Mouse (Mus musculus): ENCODE data around the gene Smad3. TPM values are rescaled to one million over a fixed set of nuclear protein-coding genes. Genes with fewer than 3 reads are reported as not detected.
A peak's percentile ranks its signal among the peaks of the same experiment; 100 is the strongest.

Smad3 gene
- total RNA-seq, 2 experiments from 2014 or later, result 17.0 to 22.6 TPM

DNA sequence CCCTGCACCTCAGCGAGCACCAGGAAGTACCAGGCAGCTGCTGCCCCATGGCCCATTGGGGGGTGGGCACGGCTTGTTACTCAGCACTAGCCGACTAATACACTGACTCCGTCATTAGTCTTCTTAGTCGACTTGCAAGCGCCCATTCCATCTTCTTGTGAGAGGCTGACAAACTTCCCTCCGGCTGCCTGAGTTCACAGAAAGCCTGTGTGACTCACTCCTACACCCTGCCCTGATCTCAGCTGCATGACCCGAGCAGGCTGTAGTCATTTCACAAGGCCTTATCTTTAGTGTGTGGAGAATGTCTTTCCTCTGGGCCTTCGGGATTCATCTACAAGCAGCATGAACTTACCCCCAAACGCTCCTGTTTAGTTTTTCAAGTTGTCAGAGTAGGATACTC lies 83.2 kb downstream of the Smad3 start:
- intact Hi-C loops (cut with DNase I), result no loop called here
- DNase-seq, result peak; percentile 24 to 31

DNA sequence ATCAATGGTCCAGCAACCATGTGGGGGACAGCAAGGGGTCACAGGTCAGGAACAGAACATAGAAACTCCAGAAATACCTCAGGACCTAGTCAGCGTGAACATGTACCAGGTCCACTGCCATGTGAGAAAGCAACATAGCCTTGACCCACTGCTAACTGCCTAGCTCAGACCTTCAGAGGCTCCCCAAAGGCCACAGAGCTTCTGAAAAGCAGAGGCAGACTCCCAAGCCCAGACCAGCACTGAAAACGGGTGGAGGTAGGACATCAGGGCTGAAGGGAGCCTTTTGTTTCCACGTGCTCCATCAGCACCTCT lies 84.3 kb downstream of the Smad3 start:
- DNase-seq, result peak in 1 of 2 experiments; percentile 16
- intact Hi-C loops (cut with DNase I), result loop anchor here (2.0 kb wide), 1 partner anchor 41 kb away; no protein-coding TSS in a partner anchor

DNA sequence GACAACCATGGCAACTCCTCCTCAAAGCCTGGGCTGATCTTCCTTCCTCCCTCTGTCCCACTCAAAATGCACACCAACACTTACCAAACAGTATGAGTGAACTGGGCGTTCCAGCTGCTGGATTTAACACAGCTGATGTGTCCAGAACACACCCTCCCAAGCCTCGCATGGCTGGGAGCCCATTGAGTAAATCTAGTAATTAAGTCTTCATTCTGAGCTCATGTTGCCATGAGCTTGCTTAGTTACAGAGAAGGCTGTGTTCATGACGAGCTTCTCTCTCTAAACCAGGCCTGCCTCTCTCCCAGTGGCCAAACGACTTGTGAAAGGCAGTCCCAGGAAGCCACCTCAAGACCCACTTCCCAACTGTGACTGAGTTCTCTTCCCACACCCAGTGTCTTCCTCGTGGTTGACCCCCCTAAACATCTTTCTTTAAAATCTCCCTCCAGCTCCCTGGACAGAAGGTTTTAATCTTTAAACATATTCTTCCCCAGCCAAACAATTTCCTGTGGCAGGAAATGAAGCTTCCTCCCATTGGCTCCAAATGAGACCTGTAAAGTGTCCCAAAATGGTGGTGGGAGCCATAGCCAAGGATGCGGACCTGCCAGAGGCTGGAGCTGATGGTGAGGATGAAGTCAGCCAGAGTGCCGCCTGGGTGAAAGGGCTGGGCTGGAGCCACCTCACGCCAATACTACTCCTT lies 84.8 kb downstream of the Smad3 start:
- DNase-seq, result peak; percentile 69 to 72
- intact Hi-C loops (cut with DNase I), result loop anchor here (2.0 kb wide), 1 partner anchor 42 kb away; no protein-coding TSS in a partner anchor

DNA sequence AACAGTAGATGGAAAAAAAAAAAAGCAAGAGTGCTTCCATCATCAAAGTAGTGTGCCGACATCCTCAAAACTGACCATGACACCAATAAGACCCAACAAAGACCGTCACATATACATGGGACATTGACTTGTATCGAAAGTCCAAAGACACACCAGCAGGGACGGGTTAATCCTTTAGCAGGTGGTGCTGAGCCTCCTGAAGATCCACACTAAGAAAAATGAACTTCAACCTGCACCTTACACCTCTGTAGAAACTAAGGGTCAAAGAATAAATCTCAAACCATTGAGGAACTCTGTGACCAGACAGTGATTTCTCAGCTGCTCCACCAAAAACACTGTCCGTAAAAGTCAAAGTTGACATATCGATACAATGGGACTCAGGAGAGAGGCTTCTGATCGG lies 88.0 kb downstream of the Smad3 start:
- intact Hi-C loops (cut with DNase I), result loop anchor here (5.0 kb wide), 2 partner anchors 37 to 87 kb away; partner anchors contain the start of gene Smad3

DNA sequence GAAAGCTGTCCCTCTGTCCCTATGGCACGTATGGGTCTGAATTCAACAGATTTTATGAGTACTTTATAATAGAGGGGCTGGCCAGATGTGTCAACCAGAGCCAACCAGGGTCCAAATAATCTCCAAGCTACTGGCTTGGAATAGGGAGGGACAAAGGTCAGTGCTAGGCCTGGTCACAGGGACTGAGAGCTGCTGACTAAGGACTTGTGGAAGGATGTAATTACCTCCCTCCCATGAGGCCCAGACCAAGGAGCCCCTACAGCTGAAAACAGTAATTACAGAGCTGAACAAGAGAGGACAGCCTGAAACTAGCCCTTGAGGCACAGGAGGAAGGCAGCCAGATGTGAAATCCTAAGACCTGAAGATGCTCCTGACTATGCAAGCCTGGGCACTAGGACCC lies 89.2 kb downstream of the Smad3 start:
- intact Hi-C loops (cut with DNase I), result loop anchor here (5.0 kb wide), 2 partner anchors 39 to 89 kb away; partner anchors contain the start of gene Smad3
- DNase-seq, result no peak

More for the DNA sequence above, 88.0 kb downstream of the Smad3 start:
- no peak for DNase-seq

DNA sequence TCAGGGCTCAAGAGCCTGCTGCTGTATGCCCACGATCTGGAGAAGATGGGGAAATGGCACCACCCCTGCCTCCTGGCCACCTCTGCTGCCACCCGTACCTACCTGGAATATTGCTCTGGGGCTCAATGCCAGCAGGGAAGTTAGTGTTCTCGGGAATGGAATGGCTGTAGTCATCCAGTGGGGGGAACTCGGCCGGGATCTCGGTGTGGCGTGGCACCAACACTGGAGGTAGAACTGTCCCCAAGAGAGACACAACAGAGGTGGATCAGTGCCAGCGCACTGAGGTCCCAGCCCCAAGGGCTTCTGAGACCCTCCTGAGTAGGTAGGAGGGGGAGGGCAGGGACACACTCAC lies 90.4 kb downstream of the Smad3 start:
- intact Hi-C loops (cut with DNase I), result loop anchor here (5.0 kb wide), 2 partner anchors 40 to 90 kb away; partner anchors contain the start of gene Smad3
- DNase-seq, result no peak

DNA sequence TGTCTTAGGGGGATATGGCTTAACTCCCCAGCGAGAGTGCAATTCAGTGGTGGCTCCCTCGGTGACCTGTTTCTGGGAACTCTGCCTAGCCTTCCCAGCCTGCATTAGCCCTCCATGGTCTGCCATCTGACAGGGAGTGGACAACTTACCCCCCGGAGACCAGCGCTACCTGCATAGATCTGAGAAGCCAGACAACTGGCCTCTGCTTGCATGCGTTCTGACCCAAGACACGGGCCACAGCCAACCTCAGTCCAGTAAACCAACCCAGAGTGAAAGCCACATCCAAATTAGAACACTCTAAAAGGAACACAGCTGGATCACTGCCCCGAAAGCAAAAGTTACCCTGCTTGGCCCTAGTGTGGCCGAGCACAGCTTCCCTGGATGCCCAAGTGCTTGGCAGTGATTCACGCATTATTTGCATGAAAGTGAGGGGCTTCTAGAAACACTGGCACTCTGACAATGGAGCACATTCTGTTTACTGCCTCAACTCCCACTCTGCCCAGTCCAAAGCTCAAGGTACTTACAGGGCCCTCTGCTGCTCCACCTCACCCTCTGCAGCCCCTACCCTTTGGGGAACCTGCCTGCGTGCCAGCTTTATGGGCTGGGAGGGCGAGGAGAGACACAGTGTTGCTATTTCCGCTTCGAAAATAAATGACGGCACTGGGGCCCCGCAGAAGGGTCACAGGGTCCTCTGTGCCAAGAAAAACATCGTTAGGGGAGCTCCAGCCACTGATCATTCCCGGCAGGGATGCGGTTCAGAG lies 91.0 kb downstream of the Smad3 start:
- intact Hi-C loops (cut with DNase I), result loop anchor here (5.0 kb wide), 2 partner anchors 41 to 91 kb away; partner anchors contain the start of gene Smad3
- DNase-seq, result peak; percentile 73 to 78

DNA sequence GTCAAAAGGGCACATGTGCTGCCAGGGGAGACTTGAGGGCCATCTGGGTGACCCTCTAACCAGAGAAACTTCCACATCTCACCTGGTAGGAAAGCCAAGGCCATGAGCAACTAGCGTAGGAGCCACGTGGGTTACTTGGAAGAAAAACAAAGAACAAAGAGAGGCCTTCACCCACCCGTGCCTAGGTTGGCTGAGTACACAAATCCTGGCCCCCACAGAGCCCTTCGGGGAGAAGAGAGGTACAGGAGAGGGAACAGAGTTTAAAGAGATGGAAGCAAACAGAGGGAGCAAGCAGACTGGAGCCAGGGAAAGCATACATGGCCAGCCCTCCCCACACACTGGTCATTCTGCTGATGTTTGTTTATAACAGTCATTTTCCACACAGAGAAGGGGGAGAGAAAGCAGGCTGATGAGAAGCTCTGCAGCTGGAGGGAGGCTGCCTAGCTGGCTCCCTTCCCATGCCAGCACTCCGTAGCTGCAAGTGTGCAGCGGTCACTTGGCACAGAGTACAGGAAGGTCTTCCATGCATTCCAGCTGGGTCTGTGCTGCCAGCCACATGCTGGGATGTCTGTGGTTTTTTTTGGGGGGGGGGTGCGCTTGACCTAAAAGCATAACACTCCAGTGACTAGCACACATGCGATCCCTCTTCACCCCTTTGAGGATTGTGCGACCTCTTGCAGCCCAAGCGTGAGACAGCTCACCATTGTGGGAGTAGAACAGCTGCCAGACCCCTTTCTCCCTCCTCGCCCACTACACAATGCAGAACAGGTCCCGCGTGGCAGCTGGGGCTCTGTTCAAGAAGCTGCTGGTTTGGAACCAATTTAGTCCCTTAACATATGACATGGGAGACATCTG lies 92.8 kb downstream of the Smad3 start:
- no peak for DNase-seq
- intact Hi-C loops (cut with DNase I), result loop anchor here (5.0 kb wide), 2 partner anchors 42 to 92 kb away; partner anchors contain the start of gene Smad3

DNA sequence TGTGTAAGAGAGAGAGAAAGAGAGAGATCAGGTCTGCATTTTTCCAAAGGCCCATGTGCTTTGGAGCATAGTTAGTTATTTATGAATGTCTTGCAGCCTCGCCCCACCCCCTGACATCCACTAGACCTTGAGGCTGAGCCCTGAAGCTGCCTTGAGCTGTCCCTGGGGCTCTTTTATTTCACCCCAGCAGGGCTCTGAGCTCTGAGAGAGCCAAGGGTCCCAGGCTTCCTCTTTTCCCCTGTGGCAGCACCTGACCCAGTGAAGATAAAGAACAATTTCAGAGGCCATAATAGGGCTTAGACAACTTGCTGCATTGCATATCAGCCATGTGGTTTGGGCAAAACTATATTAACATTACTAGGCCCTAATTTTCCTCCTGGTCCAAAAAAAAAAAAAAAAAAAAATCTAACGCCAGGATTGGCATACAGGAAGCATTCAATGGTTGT lies 93.5 kb downstream of the Smad3 start:
- intact Hi-C loops (cut with DNase I), result no loop called here
- DNase-seq, result no peak

DNA sequence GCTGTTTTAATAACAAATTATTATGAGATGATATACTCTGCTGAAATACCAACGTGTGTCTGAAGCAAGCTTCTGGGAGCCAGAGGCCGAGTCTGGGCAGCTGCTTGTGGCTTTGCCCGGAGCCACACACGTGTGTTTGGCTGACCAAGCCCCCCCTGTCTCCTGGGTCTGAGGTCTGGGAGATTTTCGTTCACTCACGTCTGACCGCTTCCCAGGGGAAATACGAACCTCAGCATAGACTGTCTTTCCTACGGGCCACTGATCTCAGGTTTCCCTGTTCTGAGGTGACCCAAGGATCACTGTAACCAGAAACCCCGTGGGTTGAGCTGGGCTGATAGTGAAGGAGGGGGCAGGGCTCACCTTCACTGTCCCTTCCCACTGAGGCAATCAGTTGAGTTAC lies 94.6 kb downstream of the Smad3 start:
- intact Hi-C loops (cut with DNase I), result no loop called here
- no peak for DNase-seq

DNA sequence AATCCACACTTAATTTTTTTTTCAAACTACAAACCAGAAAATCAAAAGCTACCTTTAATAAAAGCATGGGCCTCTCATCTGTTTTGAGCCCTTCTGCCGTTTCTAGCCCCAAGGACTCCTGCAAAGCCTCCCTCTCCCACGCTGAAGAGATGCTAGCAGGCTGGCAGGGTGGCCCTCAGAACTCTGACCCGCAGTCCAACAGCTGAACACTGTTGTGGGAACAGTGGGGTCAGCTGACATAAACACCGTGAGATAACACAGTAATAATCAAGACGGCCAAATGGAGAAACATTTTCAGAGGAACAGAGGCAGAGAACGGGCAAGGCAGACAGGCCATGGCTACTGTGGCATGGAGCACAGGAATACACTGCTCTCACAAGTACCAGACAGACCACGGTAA lies 95.0 kb downstream of the Smad3 start:
- intact Hi-C loops (cut with DNase I), result no loop called here
- DNase-seq, result no peak

DNA sequence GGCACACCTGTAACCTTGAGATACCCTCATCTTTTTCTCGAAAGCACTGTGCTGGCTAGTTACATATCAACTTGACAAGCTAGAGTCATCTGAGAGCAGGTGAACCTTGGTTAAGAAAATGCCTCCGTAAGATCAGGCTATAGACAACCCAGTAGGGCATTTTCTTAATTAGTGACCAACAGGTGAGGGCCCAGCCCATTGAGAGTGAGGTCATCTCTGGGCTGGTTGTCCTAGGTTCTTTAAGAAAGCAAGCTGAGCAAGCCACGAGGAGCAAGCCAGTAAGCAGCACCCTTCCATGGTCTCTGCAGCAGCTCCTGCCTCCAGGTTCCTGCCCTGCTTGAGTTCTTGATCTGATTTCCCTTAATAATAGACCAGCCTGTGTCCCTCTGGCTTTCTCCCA lies 97.1 kb downstream of the Smad3 start:
- no peak for DNase-seq
- intact Hi-C loops (cut with DNase I), result no loop called here

DNA sequence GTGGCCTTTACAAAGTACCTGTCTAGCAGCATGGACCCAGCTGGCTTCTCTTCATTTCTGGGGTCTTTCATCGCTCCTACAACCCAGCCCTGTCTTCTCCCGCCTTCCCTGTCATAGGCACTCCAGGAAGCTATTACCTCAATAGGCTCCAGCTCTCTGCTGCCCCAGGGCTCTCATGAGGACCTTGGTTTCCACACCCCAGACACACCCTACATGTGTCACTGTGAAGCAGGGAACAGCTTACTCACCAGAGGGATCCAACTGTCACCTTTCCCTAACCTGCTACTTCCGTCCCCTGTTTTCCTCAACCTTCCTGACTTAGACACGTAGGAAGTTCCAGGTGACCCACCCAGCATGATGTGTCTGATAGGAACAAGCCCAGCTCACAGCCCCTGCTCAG lies 97.7 kb downstream of the Smad3 start:
- DNase-seq, result no peak
- intact Hi-C loops (cut with DNase I), result no loop called here

DNA sequence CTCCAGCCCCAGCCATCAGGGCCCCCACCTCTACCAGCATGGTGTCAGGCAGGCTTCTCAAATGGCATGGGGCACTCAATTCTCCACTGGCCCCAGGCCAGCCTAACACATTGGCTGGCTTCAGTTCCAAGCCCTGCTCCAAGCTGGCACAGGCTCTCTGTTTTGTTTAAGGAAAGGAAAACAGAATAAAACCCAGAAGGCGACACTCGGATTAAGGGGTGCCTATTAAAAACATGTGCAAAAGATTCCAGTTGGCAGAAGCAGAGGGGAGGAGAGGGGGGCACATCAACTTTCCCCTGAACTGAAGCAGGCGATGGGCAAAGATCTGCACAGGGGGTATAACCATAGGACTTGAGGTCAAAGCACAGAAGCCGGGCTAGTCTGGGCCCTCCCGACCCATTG lies 98.8 kb downstream of the Smad3 start:
- DNase-seq, result peak; percentile 64 to 70
- intact Hi-C loops (cut with DNase I), result no loop called here

DNA sequence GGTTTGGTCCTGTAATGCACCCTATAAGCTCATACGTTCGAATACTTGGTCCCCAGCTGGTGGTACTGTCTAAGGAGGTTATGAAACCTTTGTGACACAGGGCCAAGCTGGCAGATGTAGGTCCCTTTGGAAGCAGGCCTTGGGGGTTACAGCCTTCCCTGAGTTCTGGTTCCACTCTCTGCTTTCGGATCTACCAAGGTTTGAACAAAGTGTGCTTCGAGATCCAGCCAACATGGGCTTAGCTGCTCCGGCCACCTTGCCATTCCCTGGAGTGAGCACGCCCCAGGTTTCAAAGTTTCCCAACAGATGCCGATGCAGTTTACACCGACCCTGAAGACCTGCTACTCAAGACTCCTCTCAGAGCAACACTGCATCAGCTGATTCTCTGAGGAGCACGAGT lies 99.4 kb downstream of the Smad3 start:
- no peak for DNase-seq
- intact Hi-C loops (cut with DNase I), result no loop called here

DNA sequence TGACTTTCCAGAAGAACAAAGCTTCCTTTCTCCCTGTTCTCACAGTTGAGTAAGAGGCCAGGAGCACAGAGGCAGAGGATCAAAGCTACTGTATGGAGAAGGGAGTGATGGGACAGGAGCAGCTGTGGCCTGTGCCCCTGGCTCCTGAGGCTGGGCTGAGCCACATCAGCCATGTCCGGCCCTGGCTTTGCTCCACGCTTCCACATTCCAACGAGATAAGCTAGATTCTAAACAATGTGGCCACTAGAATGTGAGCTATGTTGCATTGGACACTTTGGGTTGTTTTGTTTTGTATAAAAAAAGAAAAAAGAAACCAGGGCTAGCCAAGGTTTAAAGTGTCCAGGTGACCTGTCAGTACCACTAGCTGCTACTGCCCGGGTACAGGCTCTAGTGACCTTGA lies 100.6 kb downstream of the Smad3 start:
- no peak for DNase-seq
- intact Hi-C loops (cut with DNase I), result no loop called here

DNA sequence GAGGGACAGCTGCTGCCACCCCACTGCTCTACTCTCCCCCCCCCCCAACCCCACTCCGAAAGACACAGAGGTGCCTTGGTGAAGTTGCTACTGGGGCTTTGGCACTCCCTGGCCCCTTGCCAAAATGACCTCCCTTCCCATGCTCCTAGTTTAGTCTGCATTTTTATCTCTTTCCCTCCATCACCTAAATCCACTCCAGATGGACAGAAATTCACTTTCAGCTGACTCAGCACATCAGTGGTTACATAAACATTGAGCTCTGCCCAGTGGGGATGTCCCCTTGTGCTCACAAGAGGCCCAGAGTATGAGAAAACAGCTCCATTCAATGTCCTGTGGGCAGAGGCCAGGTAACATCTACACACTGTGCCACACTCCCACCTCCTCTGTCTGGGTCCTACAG lies 102.7 kb downstream of the Smad3 start:
- intact Hi-C loops (cut with DNase I), result no loop called here
- DNase-seq, result no peak

DNA sequence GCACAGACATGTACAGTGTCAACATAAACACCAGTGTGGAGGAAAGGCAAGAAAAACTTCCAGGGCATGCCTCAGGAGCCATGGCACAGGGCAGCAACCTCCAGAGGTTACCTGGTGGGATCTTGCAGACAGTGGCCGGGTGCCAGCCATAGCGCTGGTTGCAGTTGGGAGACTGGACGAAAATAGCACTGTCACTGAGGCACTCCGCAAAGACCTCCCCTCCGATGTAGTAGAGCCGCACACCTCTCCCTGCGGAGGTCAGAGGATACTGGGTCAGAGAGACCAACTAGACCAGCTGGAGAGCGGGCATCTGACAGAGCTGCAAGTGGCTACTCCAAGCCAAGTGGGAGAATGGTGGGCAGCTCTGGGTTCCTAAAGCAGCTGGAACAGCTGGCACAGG lies 103.2 kb downstream of the Smad3 start:
- DNase-seq, result no peak
- intact Hi-C loops (cut with DNase I), result loop anchor here (5.0 kb wide), 2 partner anchors 53 to 103 kb away; partner anchors contain the start of gene Smad3

DNA sequence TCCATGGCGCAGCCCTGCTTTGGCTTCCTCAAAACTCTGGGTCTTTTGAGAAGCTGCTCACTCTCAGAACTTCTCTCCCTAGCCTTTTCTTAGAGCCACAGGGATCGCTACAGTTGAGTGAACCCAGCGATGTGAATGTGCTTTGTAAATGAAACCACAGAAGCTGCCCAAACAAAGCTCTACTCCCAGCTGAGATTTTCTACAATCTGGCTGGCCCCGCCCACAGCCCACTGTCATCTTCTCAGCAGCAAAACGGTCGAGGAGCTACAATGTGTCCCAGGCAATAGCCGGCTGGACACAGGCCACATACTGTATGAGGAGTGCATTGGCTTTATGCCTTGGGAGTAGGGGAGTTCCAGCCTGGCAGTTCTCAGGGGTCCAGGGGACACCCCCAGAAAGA lies 104.1 kb downstream of the Smad3 start:
- DNase-seq, result no peak
- intact Hi-C loops (cut with DNase I), result loop anchor here (5.0 kb wide), 2 partner anchors 54 to 104 kb away; partner anchors contain the start of gene Smad3

DNA sequence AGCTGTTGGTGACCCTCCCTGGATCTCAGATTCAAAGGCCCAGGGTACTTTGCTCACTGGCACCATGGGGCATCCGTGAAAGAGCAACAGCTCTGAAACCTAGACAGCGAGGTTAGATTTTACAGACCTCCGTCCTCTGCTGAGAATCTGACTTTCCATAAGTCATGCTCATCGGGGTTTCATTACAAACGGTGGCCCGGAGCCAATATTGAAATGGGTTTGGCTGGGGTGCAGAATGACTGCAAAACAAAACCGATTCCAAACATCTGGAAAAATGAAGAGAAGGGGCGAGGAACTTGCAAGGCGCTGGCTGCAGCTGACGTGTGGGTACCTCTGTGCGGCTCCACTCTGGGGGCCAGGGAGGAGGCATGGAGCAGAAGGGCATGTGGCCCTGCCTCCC lies 106.2 kb downstream of the Smad3 start:
- intact Hi-C loops (cut with DNase I), result loop anchor here (5.0 kb wide), 2 partner anchors 56 to 106 kb away; partner anchors contain the start of gene Smad3
- peak; percentile 62 to 69 for DNase-seq

DNA sequence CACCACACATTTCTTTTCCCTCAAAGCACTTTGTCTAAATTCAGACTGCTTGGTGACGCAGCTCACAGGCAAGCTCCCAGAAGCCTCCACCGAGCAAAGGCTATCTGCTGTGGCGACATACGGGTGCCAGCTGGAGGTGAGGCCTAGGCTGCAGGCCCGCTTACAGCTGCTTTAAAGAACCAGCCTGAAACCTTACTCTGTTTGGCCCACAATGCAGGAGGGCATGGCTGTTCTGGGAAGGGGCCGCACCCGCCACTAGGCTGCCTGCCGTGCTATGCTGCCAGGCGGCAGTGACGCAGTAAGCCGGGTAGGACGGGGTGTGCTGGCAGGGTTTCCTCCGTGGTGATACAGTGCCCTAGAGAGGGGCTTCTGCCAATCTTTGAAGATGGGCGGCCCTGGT lies 106.9 kb downstream of the Smad3 start:
- intact Hi-C loops (cut with DNase I), result loop anchor here (1.0 to 5.0 kb wide), 3 partner anchors 56 to 191 kb away; partner anchors contain the start of gene Smad3
- DNase-seq, result peak; percentile 57 to 61
